Mouse (Mus musculus) intestine, postnatal 0 days (tissue): ENCODE data around the gene Wdfy3. TPM values are rescaled to one million over a fixed set of nuclear protein-coding genes. Genes with fewer than 3 reads are reported as not detected.
"Not testable (repeated sequence)": the region's sequence is repeated elsewhere in the genome, so short reads cannot be mapped to it uniquely, and the experiment has no call there.

Source experiments
- ATAC-seq: fragments of 200-750 bp; cut with Nextera tagmentation; 2 replicates; pipeline ENCODE4 v1.8.0; 2017; ENCODE audit warnings: mild to moderate bottlenecking, moderate TSS enrichment, moderate library complexity
- H3K27ac ChIP-seq: fragments of 300-500 bp; sonication (generic); 2 replicates; pipeline ENCODE4 v1.5.1; 2014; ENCODE audit warnings: mild to moderate bottlenecking, low read depth, low read length, moderate library complexity
- H3K27me3 ChIP-seq: fragments of 300-500 bp; sonication (generic); replicated peaks from 2 replicates; pipeline ENCODE4 v1.6.1; 2014; ENCODE audit warnings: low read length, mixed read lengths; ENCODE audit not compliant: control insufficient read depth, insufficient read depth
- H3K36me3 ChIP-seq: fragments of 300-500 bp; sonication (generic); 2 replicates; pipeline ENCODE4 v1.6.1; 2014; ENCODE audit warnings: mild to moderate bottlenecking, moderate library complexity; ENCODE audit not compliant: control insufficient read depth, insufficient read depth
- H3K4me1 ChIP-seq: fragments of 300-500 bp; sonication (generic); replicated peaks from 2 replicates; pipeline ENCODE4 v1.6.1; 2014; ENCODE audit warnings: antibody characterized with exemption, low read length, mixed read lengths; ENCODE audit not compliant: control insufficient read depth, insufficient read depth
- H3K4me2 ChIP-seq: fragments of 300-500 bp; sonication (generic); replicated peaks from 2 replicates; pipeline ENCODE4 v1.6.1; 2014; ENCODE audit warnings: low read depth, mild to moderate bottlenecking, moderate library complexity
- H3K4me3 ChIP-seq: fragments of 300-500 bp; sonication (generic); 2 replicates; pipeline ENCODE4 v1.5.1; 2014; ENCODE audit warnings: low read depth, low read length
- H3K9ac ChIP-seq: fragments of 300-500 bp; sonication (generic); 2 replicates; pipeline ENCODE4 v1.6.1; 2014; ENCODE audit warnings: mild to moderate bottlenecking, low read depth, low read length
- H3K9me3 ChIP-seq: fragments of 300-500 bp; sonication (generic); 2 replicates; pipeline ENCODE4 v1.6.1; 2016; ENCODE audit warnings: mixed run types; ENCODE audit not compliant: control insufficient read depth
- CTCF ChIP-seq: sonication (generic); IDR thresholded peaks from 2 replicates; pipeline ENCODE4 v1.5.1; 2016; ENCODE audit warnings: low read depth, mild to moderate bottlenecking, control low read depth, antibody characterized with exemption, moderate library complexity
- WGBS: fragments of 180-500 bp; shearing (Covaris S2); extraction: QIAGEN DNeasy Blood & Tissue Kit; methylation state at CpG from one replicate; pipeline ENCODE4 v1.1.7; 2014; 5-methylcytosine and 5-hydroxymethylcytosine counted together
- polyA plus RNA-seq: library from polyadenylated mRNA; unstranded; fragments of >200 nt; fragmentation: Nextera tagmentation; extraction: Ambion mirVana; gene quantifications from 2 replicates; pipeline ENCODE4 v1.2.1, GENCODE M21; 2015

Gene Wdfy3
- polyA plus RNA-seq, 1 experiment from 2014 or later: 7.0 TPM

GRCm38 (mm10) chr5:101988476-101988875, 81.2 kb downstream of the Wdfy3 start:
- Histone ChIP-seq H3K9ac (no peak overlapping the region), H3K36me3 (0 out of 2 replicates have a peak, but pooled peaks cover 3% of the 10 kb centered on the region), H3K4me3 (no peak overlapping the region), H3K27ac (no peak overlapping the region), H3K27me3 (no peaks in the 10 kb centered on the region), H3K4me2 (no peak overlapping the region), H3K4me1 (no peaks in the 10 kb centered on the region; the same call in 1 of the 2 replicates), H3K9me3 (no peaks in the 10 kb centered on the region)
- TF ChIP-seq CTCF: no peak
- WGBS: 86% methylated on average over 10 of the region's 10 CpGs
- ATAC-seq: no peak

DNA sequence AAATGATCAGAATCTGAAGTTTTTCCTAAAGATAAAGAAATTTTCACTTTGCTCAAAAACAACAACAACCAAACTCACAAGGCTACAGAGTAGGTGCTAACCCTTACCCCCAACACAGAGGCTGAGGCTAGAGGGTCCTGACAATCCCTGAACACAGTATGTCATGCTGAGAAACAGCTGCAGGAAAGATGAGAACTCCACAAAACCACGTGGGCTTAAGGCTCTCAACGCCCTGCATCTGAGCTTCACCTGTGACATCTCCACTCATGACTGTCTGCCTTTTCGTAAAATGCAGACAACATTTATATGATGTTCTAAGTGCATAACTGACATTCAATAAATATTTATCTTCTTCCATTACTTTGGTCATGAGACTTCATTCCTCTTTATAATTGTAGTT, 83.0 kb downstream of the Wdfy3 start:
- Histone ChIP-seq H3K4me1 (no peaks in the 10 kb centered on the region; the same call in 1 of the 2 replicates), H3K27me3 (no peaks in the 10 kb centered on the region), H3K4me2 (no peak overlapping the region), H3K36me3 (peaks cover 1% of the 10 kb centered on the region; the same call in 1 of the 2 replicates), H3K27ac (no peak overlapping the region), H3K9ac (no peak overlapping the region), H3K4me3 (no peak overlapping the region), H3K9me3 (no peaks in the 10 kb centered on the region)
- no peak for TF ChIP-seq CTCF
- 66% methylated on average over 3 of the region's 3 CpGs for WGBS
- ATAC-seq: no peak

GRCm38 (mm10) chr5:101982239-101982638, 87.5 kb downstream of the Wdfy3 start:
- peaks cover 11% of the 10 kb centered on the region; the same call in 1 of the 2 replicates for H3K36me3 ChIP-seq
- no peak overlapping the region for H3K4me3 ChIP-seq
- no peak overlapping the region for H3K4me2 ChIP-seq
- no peak overlapping the region for H3K9ac ChIP-seq
- no peaks in the 10 kb centered on the region for H3K27me3 ChIP-seq
- H3K27ac ChIP-seq: peak overlapping the region; percentile 23; the same call in 1 of the 2 replicates
- no peaks in the 10 kb centered on the region for H3K4me1 ChIP-seq
- H3K9me3 ChIP-seq: no peaks in the 10 kb centered on the region
- TF ChIP-seq CTCF: no peak
- 81% methylated on average over 5 of the region's 5 CpGs for WGBS
- no peak for ATAC-seq

DNA sequence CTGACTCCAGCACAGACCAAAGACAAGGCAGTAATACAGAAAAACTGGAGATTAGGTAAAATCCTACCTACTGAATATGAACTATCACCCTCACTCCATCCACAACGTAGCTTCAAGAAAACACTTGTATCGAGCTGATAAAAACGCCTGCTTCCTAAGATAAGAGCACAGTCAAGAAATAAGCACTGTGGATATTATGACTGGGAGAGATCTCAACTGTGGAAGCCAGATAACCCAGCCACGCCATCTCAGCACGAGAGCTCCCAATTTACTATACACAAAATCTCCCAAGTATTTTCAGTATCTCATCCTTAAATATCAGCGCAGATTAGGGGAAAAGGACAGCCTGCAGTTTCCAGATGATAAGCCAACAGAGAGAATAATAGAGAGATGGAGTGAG, 90.1 kb downstream of the Wdfy3 start:
- Histone ChIP-seq H3K9ac (no peak overlapping the region), H3K4me2 (no peak overlapping the region), H3K9me3 (no peaks in the 10 kb centered on the region), H3K27ac (no peak overlapping the region), H3K27me3 (no peaks in the 10 kb centered on the region), H3K4me1 (no peaks in the 10 kb centered on the region), H3K4me3 (no peak overlapping the region), H3K36me3 (peaks cover 11% of the 10 kb centered on the region; the same call in 1 of the 2 replicates)
- ATAC-seq: no peak
- no peak for TF ChIP-seq CTCF
- 70% methylated on average over 6 of the region's 6 CpGs for WGBS

DNA sequence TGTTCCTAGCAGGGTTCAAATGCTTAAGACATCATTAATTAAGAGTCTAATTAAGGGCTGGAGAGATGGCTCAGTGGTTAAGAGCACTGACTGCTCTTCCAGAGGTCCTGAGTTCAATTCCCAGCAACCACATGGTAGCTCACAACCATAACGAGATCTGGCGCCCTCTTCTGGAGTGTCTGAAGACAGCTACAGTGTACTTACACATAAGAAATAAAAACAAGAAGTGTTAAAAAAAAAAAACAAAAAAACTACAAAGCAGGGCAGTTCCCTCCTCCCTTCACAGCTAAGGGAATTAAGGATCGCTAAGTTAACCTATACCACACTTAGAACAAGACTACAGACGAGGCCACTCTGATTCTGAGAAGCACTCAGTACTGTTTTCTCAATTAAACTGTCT, 97.1 kb downstream of the Wdfy3 start:
- H3K4me1 ChIP-seq, H3K36me3 ChIP-seq, ATAC-seq, H3K9ac ChIP-seq, H3K9me3 ChIP-seq, H3K4me3 ChIP-seq, H3K27ac ChIP-seq, H3K4me2 ChIP-seq, H3K27me3 ChIP-seq: not testable (repeated sequence)
- peak; percentile 44 for TF ChIP-seq CTCF
- 65% methylated on average over 4 of the region's 4 CpGs for WGBS

GRCm38 (mm10) chr5:101968153-101968851, 101.4 kb downstream of the Wdfy3 start:
- peak; percentile 94 for ATAC-seq
- no peaks in the 10 kb centered on the region for H3K9me3 ChIP-seq
- TF ChIP-seq CTCF: no peak
- no peaks in the 10 kb centered on the region for H3K4me1 ChIP-seq
- H3K9ac ChIP-seq: no peak overlapping the region
- peaks cover 10% of the 10 kb centered on the region; the same call in 1 of the 2 replicates for H3K36me3 ChIP-seq
- peak overlapping the region; percentile 56 for H3K4me2 ChIP-seq
- WGBS: 20% methylated on average over 12 of the region's 12 CpGs
- H3K27me3 ChIP-seq: no peaks in the 10 kb centered on the region
- peak overlapping the region; percentile 94 for H3K27ac ChIP-seq
- peak overlapping the region; percentile 13; the same call in 1 of the 2 replicates for H3K4me3 ChIP-seq
